Mouse (Mus musculus) brain, adult 2 months (tissue): ENCODE measurements around the gene G430095P16Rik.

Experiments used
- DNase-seq: peaks from one replicate; pipeline ENCODE4 v3.0.0; 2011; ENCODE audit warnings: low read depth, low spot score

G430095P16Rik gene

GRCm38 (mm10) chr8:84770100-84770953, 47.5 kb downstream of the G430095P16Rik start:
- DNase-seq = no peak

GRCm38 (mm10) chr8:84771000-84771687, 48.3 kb downstream of the G430095P16Rik start:
- DNase-seq = no peak

- peak; percentile 83 for DNase-seq
These were observed 49.2 kb downstream of the G430095P16Rik start for GRCm38 (mm10) chr8:84771941-84772378.

DNA sequence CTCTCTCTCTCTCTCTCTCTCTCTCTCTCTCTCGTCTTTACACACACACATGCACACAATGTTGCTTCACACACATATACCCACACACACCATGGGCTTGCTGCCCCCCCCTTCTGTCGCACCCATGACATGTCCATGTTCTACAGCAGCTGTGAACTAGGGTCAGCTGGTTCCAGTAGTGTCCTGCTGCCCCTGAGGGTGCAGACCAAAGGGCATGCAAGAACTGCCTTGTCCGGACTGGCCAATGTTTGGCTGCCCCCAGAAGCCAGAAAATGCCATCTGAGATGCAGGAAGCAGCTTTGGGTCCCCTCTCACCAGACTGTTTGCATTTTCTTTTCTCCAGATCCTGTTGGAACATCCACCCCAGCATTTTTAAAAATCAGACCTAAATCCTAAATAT, 49.8 kb downstream of the G430095P16Rik start:
- DNase-seq = no peak

- DNase-seq = peak; percentile 82
These were observed 50.5 kb downstream of the G430095P16Rik start for GRCm38 (mm10) chr8:84773304-84773703.

- DNase-seq = peak; percentile 99
These were observed 51.0 kb downstream of the G430095P16Rik start for GRCm38 (mm10) chr8:84773833-84774232.

DNA sequence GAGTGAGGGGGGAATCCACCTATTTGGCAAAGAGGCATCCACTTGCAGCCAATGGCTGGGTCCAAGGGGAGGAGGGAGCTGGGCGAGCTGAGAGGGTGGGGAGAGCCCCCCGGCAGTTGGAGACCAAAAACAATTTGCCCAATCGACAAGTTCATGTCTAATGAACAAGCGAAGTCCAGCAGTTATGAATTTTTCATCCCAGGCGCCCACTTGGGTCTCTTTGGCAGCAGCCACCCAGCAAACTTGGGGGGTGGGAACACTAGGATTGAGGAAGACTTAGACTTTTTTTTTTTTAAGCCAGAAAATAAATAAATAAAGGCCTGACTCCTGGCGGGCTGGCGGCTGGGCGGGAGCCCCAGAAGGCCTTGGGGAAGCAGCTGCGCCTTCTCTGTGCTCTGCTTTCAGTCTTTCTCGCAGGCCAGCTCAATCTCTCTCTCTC, 51.7 kb downstream of the G430095P16Rik start:
- DNase-seq = peak; percentile 91

DNA sequence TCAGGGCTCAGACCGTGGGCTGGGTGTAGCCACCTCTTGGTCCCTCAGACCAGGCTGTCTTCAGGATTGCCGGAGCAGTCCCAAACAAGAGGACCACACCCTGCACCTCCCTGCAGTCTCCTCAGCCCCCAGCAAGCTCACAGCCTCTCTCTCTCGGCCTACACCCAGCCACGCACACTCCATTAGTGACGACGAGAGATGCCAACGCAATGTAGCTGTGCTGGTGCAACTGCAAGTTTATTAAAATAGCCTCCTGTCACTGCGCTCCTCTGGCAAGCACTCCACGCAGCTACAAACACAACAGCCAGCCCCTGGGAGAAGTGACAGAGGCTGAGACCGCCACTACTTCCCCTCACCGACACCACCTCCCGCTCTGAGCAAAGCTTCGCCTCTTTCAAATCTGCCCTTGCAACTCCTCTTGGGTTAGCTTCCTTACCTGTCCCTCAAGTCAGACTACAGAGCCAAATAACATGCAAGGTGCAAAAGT, 52.3 kb downstream of the G430095P16Rik start:
- DNase-seq = peak; percentile 89

- peak; percentile 52 for DNase-seq
These were observed 52.9 kb downstream of the G430095P16Rik start for GRCm38 (mm10) chr8:84775621-84776113.
